Mouse (Mus musculus): ENCODE data around the gene Foxe3. TPM values are rescaled to one million over a fixed set of nuclear protein-coding genes. Genes with fewer than 3 reads are reported as not detected.

The Foxe3 gene
- polyA plus RNA-seq, 1 experiment from 2014 or later = 0.29 TPM

GRCm38 (mm10) chr4:114934188-114934587, 8.4 kb upstream of the Foxe3 start:
- no peaks in the 10 kb centered on the region for H3K36me3 ChIP-seq (ENCODE audit: control insufficient read depth, insufficient read depth, low read length)
- peaks cover under 1% of the 10 kb centered on the region; the same call in 1 of the 2 replicates for H3K27me3 ChIP-seq (ENCODE audit: control insufficient read depth, insufficient read depth, low read length)
- WGBS = 93% methylated on average over 6 of the region's 6 CpGs
- H3K9me3 ChIP-seq (ENCODE audit: control insufficient read depth, low read length) = no peaks in the 10 kb centered on the region
- ATAC-seq (replicated peaks; ENCODE audit: low FRiP score) (no peak), DNase-seq (ENCODE audit: low spot score) (no peak)
- no peak overlapping the region for H3K27ac ChIP-seq (ENCODE audit: low read depth, low read length)
- H3K4me2 ChIP-seq (ENCODE audit: low read depth, low read length, severe bottlenecking) = no peak overlapping the region
- H3K4me1 ChIP-seq (replicated peaks; ENCODE audit: control insufficient read depth, insufficient read depth, low read length) = 0 out of 2 replicates have a peak, but pooled peaks cover under 1% of the 10 kb centered on the region
- H3K4me3 ChIP-seq (ENCODE audit: low read depth, low read length) = no peak overlapping the region
- H3K9ac ChIP-seq (ENCODE audit: low read length) = no peak overlapping the region

GRCm38 (mm10) chr4:114932747-114933146, 6.9 kb upstream of the Foxe3 start:
- peaks cover 9% of the 10 kb centered on the region for H3K27me3 ChIP-seq (ENCODE audit: control insufficient read depth, insufficient read depth, low read length)
- 92% methylated on average over 4 of the region's 4 CpGs for WGBS
- H3K4me3 ChIP-seq (ENCODE audit: low read depth, low read length) = no peak overlapping the region
- H3K27ac ChIP-seq (ENCODE audit: low read depth, low read length) = no peak overlapping the region
- no peak overlapping the region for H3K9ac ChIP-seq (ENCODE audit: low read length)
- ATAC-seq (replicated peaks; ENCODE audit: low FRiP score) (no peak), DNase-seq (ENCODE audit: low spot score) (no peak)
- H3K36me3 ChIP-seq (ENCODE audit: control insufficient read depth, insufficient read depth, low read length) = no peaks in the 10 kb centered on the region
- H3K9me3 ChIP-seq (ENCODE audit: control insufficient read depth, low read length) = no peaks in the 10 kb centered on the region
- no peak overlapping the region for H3K4me2 ChIP-seq (ENCODE audit: low read depth, low read length, severe bottlenecking)
- 0 out of 2 replicates have a peak, but pooled peaks cover 2% of the 10 kb centered on the region for H3K4me1 ChIP-seq (replicated peaks; ENCODE audit: control insufficient read depth, insufficient read depth, low read length)

GRCm38 (mm10) chr4:114929155-114929554, 3.3 kb upstream of the Foxe3 start:
- H3K36me3 ChIP-seq (ENCODE audit: control insufficient read depth, insufficient read depth, low read length) = no peaks in the 10 kb centered on the region
- H3K27me3 ChIP-seq (ENCODE audit: control insufficient read depth, insufficient read depth, low read length) = peaks cover 45% of the 10 kb centered on the region
- no peak overlapping the region for H3K4me3 ChIP-seq (ENCODE audit: low read depth, low read length)
- DNase-seq (ENCODE audit: low spot score) = no peak
- H3K4me1 ChIP-seq (replicated peaks; ENCODE audit: control insufficient read depth, insufficient read depth, low read length) = 0 out of 2 replicates have a peak, but pooled peaks cover 4% of the 10 kb centered on the region
- no peaks in the 10 kb centered on the region for H3K9me3 ChIP-seq (ENCODE audit: control insufficient read depth, low read length)
- WGBS = 10% methylated on average over 15 of the region's 15 CpGs
- 0 out of 2 replicates have a peak, but pooled peaks have one; percentile 13 for ATAC-seq (replicated peaks; ENCODE audit: low FRiP score)
- H3K9ac ChIP-seq (ENCODE audit: low read length) = no peak overlapping the region
- H3K4me2 ChIP-seq (ENCODE audit: low read depth, low read length, severe bottlenecking) = no peak overlapping the region
- H3K27ac ChIP-seq (ENCODE audit: low read depth, low read length) = no peak overlapping the region

DNA sequence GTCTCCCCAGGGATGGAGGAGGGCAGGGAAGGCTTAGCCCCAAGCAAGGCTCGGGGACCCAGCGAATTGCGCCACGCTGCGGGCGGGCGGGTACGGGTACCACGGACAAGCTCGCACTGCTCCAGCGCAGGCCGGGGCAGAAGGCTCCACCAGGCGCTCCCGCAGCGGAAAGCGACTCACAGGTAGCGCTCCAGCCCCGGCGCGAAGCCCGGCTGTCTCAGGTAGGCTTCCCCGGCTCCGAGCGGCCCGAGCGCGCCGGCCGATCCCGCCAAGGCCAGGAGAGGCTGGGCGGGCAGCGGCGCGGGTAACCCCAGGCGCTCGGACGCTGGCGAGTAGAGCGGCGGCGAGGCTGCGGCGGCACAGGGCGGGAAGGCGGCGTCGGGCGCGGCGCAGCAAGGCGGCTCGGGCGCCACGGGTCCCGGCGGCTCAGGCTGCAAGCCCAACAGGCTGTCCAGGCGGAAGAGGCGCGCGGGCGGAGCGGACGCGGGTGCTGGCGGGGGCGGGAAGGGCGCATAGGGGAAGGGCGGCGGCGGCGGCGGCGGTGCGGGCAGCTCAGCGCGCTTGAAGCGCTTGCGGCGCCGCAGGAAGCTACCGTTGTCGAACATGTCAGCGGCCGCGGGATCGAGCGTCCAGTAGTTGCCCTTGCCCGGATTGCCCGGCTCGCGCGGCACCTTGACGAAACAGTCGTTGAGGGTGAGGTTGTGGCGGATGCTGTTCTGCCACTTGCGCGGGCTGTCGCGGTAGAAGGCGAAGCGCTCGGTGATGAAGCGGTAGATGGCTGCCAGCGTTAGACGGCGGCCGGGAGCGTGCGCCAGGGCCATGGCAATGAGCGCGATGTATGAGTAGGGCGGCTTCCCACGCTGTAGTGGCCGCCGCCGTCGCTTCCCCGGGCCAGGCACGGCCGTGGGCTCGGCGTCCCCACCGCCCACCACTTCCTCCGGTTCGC, 569 bp downstream of the Foxe3 start:
- WGBS = under 1% methylated on average over 109 of the region's 125 CpGs
- Histone ChIP-seq H3K9me3 (ENCODE audit: control insufficient read depth, low read length) (no peaks in the 10 kb centered on the region), H3K4me3 (ENCODE audit: low read depth, low read length) (peak overlapping the region; percentile 30), H3K9ac (ENCODE audit: low read length) (no peak overlapping the region), H3K27ac (ENCODE audit: low read depth, low read length) (no peak overlapping the region), H3K4me1 (replicated peaks; ENCODE audit: control insufficient read depth, insufficient read depth, low read length) (0 out of 2 replicates have a peak, but pooled peaks cover 4% of the 10 kb centered on the region), H3K36me3 (ENCODE audit: control insufficient read depth, insufficient read depth, low read length) (no peaks in the 10 kb centered on the region), H3K27me3 (ENCODE audit: control insufficient read depth, insufficient read depth, low read length) (peaks cover 66% of the 10 kb centered on the region), H3K4me2 (ENCODE audit: low read depth, low read length, severe bottlenecking) (peak overlapping the region; percentile 48)
- ATAC-seq (replicated peaks; ENCODE audit: low FRiP score) (peak; percentile 34; the same call in 1 of the 2 replicates), DNase-seq (ENCODE audit: low spot score) (peak; percentile 65)

DNA sequence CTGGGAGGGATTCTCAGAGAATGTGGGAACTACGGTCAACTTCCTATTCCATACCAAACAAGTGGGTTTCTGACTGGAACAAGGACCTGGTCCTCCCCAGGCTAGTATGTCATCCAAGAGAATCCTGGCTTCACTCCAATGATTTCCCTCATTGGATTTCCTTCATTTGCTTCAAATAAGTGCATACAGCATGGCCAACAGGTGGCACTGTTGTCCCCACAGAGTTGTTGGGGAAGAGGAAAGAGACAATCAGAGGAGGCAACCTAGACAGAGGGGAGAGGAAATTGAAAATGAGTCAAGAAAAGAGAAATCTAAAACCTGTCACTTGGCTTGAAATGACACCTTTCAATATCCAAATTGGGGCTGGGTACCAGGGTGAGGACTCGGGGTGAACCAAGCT, 8.7 kb downstream of the Foxe3 start:
- Histone ChIP-seq H3K27me3 (ENCODE audit: control insufficient read depth, insufficient read depth, low read length) (peaks cover 54% of the 10 kb centered on the region), H3K4me2 (ENCODE audit: low read depth, low read length, severe bottlenecking) (no peak overlapping the region), H3K4me3 (ENCODE audit: low read depth, low read length) (no peak overlapping the region), H3K9ac (ENCODE audit: low read length) (no peak overlapping the region), H3K36me3 (ENCODE audit: control insufficient read depth, insufficient read depth, low read length) (no peaks in the 10 kb centered on the region), H3K4me1 (replicated peaks; ENCODE audit: control insufficient read depth, insufficient read depth, low read length) (peaks cover 4% of the 10 kb centered on the region; the same call in 1 of the 2 replicates), H3K9me3 (ENCODE audit: control insufficient read depth, low read length) (no peaks in the 10 kb centered on the region), H3K27ac (ENCODE audit: low read depth, low read length) (no peak overlapping the region)
- 42% methylated on average over 2 of the region's 2 CpGs for WGBS
- no peak for ATAC-seq (replicated peaks; ENCODE audit: low FRiP score)
- DNase-seq (ENCODE audit: low spot score) = peak; percentile 72

DNA sequence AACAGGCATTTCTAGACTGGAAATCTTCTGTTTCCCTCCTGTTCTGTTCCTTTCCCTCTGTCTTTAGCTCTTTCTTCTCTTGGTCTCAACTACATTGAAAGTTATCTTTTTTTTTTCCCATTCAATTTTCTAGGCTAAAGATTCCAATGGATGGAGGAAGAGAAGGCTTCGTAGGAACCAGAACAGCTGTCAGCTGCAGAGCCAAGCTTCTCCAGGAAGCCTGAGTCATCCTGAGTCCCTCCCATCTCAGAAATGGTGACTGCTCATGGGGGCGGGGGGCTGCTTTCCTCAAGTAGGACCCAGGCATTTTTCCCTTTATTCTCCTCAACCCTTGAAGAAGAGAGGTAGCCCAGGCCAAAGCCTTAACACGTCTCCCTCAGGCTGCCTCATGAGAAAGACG, 9.8 kb downstream of the Foxe3 start:
- peaks cover 4% of the 10 kb centered on the region; the same call in 1 of the 2 replicates for H3K4me1 ChIP-seq (replicated peaks; ENCODE audit: control insufficient read depth, insufficient read depth, low read length)
- no peak overlapping the region for H3K27ac ChIP-seq (ENCODE audit: low read depth, low read length)
- peaks cover 60% of the 10 kb centered on the region for H3K27me3 ChIP-seq (ENCODE audit: control insufficient read depth, insufficient read depth, low read length)
- H3K4me3 ChIP-seq (ENCODE audit: low read depth, low read length) = no peak overlapping the region
- no peak for DNase-seq (ENCODE audit: low spot score)
- H3K9me3 ChIP-seq (ENCODE audit: control insufficient read depth, low read length) = no peaks in the 10 kb centered on the region
- H3K36me3 ChIP-seq (ENCODE audit: control insufficient read depth, insufficient read depth, low read length) = no peaks in the 10 kb centered on the region
- no peak overlapping the region for H3K4me2 ChIP-seq (ENCODE audit: low read depth, low read length, severe bottlenecking)
- H3K9ac ChIP-seq (ENCODE audit: low read length) = no peak overlapping the region
- no peak for ATAC-seq (replicated peaks; ENCODE audit: low FRiP score)
- WGBS = 30% methylated on average over 4 of the region's 4 CpGs

- Histone ChIP-seq H3K4me3 (ENCODE audit: low read depth, low read length) (no peak overlapping the region), H3K27me3 (ENCODE audit: control insufficient read depth, insufficient read depth, low read length) (peaks cover 82% of the 10 kb centered on the region), H3K27ac (ENCODE audit: low read depth, low read length) (no peak overlapping the region), H3K9me3 (ENCODE audit: control insufficient read depth, low read length) (no peaks in the 10 kb centered on the region), H3K36me3 (ENCODE audit: control insufficient read depth, insufficient read depth, low read length) (no peaks in the 10 kb centered on the region), H3K4me1 (replicated peaks; ENCODE audit: control insufficient read depth, insufficient read depth, low read length) (peaks cover 10% of the 10 kb centered on the region), H3K9ac (ENCODE audit: low read length) (no peak overlapping the region), H3K4me2 (ENCODE audit: low read depth, low read length, severe bottlenecking) (no peak overlapping the region)
- under 1% methylated on average over 13 of the region's 13 CpGs for WGBS
- peak; percentile 90 for DNase-seq (ENCODE audit: low spot score)
- ATAC-seq (replicated peaks; ENCODE audit: low FRiP score) = peak; percentile 39
These were observed 12.2 kb downstream of the Foxe3 start for GRCm38 (mm10) chr4:114913594-114913962.

DNA sequence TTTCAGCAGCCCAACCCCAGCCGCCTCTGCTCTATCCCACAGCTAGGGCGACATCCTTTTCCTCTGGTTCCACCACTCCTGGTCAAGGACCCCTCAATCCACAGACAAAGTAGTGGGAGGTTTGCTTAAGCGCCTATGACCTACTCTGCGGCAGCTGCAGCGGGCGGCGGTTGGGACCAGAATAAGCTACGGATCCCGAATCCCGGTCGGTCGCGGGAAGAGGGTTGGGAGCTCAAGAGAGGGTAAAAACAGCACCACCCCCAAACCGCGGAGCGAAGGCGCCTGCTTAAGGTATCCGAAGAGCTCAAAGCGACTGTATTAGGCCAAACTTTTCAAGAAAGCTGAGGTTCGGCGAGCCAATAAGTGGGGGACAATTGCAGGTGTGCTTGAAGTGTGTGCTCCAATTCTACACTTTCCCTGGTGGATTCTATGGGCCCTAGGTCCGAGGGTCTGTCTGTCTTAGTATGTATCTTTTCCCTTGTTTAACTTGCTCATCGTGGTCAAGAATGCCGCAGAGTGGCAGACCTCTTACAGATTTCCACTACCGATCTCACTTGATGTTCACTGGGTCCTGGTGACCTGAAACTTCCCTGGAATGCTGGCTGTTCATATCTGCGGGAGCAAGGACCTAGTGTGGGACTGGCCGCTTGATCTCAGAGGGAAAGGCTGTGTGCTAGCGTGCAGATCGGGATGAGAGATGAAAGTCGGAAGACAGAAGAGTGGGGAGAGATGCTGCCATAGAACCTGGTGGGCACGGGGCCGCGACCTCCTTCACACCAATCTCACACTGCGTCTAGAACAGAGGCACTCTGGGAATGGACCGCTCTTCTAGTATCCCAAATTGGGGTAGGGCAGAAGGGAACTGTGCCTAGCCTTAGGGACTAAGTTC, 12.9 kb downstream of the Foxe3 start:
- DNase-seq (ENCODE audit: low spot score) = no peak
- Histone ChIP-seq H3K27ac (ENCODE audit: low read depth, low read length) (no peak overlapping the region), H3K9ac (ENCODE audit: low read length) (no peak overlapping the region), H3K27me3 (ENCODE audit: control insufficient read depth, insufficient read depth, low read length) (peaks cover 88% of the 10 kb centered on the region), H3K4me3 (ENCODE audit: low read depth, low read length) (no peak overlapping the region), H3K9me3 (ENCODE audit: control insufficient read depth, low read length) (no peaks in the 10 kb centered on the region), H3K36me3 (ENCODE audit: control insufficient read depth, insufficient read depth, low read length) (no peaks in the 10 kb centered on the region), H3K4me2 (ENCODE audit: low read depth, low read length, severe bottlenecking) (no peak overlapping the region), H3K4me1 (replicated peaks; ENCODE audit: control insufficient read depth, insufficient read depth, low read length) (peaks cover 12% of the 10 kb centered on the region)
- ATAC-seq (replicated peaks; ENCODE audit: low FRiP score) = no peak
- WGBS = 2% methylated on average over 35 of the region's 35 CpGs

All from forebrain, embryonic 11.5 days (tissue).